Mouse (Mus musculus) cortical plate, adult 2 months (tissue): ENCODE data around the gene Rnf19b.

Source experiments
- CTCF ChIP-seq: fragments of 200-500 bp; IDR thresholded peaks from 2 replicates; pipeline ENCODE4 v1.5.1; 2011; ENCODE audit warnings: mild to moderate bottlenecking, control low read depth, low read length; ENCODE audit not compliant: insufficient read depth; ENCODE audit errors: extremely low read depth
- POLR2A ChIP-seq: fragments of 200-500 bp; IDR thresholded peaks from 2 replicates; pipeline ENCODE4 v1.6.1; 2011; ENCODE audit warnings: mild to moderate bottlenecking, low read length, control low read depth; ENCODE audit not compliant: insufficient read depth; ENCODE audit errors: extremely low read depth

DNA sequence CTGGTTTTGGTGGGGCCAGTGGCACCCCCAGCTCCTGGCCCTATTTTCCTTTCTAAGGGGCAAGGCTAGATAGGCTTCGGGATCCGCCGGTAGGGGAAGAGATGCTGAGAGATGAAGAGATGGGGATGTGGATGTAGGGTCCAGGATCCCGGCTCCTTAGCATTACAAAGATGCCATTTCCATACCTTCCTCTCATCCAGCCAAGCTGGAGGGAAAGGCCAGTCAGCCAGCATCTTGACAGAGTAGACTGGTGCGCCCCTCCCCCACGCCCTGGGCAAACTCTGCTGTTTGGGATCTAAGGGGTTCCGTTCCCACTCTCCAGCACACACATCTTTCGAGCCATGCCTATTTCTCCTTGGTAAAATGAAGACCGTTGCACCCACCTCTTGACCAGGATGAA lies 48.0 kb downstream of the Rnf19b start:
- TF ChIP-seq CTCF (no peak), POLR2A (no peak)
